Mouse (Mus musculus) intestine, embryonic 16.5 days (tissue): ENCODE results near the gene Gm49387. TPM values are rescaled to one million over a fixed set of nuclear protein-coding genes. Genes with fewer than 3 reads are reported as not detected.
A peak's percentile ranks its signal among the peaks of the same experiment; 100 is the strongest.

Experiments
- ATAC-seq: fragments of 200-750 bp; cut with Nextera tagmentation; 2 replicates; pipeline ENCODE4 v1.8.0; 2017; ENCODE audit warnings: moderate TSS enrichment, moderate library complexity
- H3K27ac ChIP-seq: fragments of 300-500 bp; sonication (generic); 2 replicates; pipeline ENCODE4 v1.5.1; 2014; ENCODE audit warnings: mild to moderate bottlenecking, low read length
- H3K27me3 ChIP-seq: fragments of 300-500 bp; sonication (generic); replicated peaks from 2 replicates; pipeline ENCODE4 v1.6.1; 2014; ENCODE audit warnings: low read length, control low read depth, mixed read lengths; ENCODE audit not compliant: control insufficient read depth, insufficient read depth
- H3K36me3 ChIP-seq: fragments of 300-500 bp; sonication (generic); 2 replicates; pipeline ENCODE4 v1.6.1; 2014; ENCODE audit warnings: low read length, control low read depth; ENCODE audit not compliant: control insufficient read depth, insufficient read depth
- H3K4me1 ChIP-seq: fragments of 300-500 bp; sonication (generic); 2 replicates; pipeline ENCODE4 v1.6.1; 2014; ENCODE audit warnings: low read length, control low read depth, mixed read lengths; ENCODE audit not compliant: control insufficient read depth, insufficient read depth
- H3K4me2 ChIP-seq: fragments of 300-500 bp; sonication (generic); 2 replicates; pipeline ENCODE4 v1.6.1; 2014; ENCODE audit warnings: low read depth, low read length, control low read depth
- H3K4me3 ChIP-seq: fragments of 300-500 bp; sonication (generic); 2 replicates; pipeline ENCODE4 v1.5.1; 2014; ENCODE audit warnings: mild to moderate bottlenecking, low read length
- H3K9ac ChIP-seq: fragments of 300-500 bp; sonication (generic); 2 replicates; pipeline ENCODE4 v1.6.1; 2014; ENCODE audit warnings: low read depth, low read length
- H3K9me3 ChIP-seq: fragments of 300-500 bp; sonication (generic); 2 replicates; pipeline ENCODE4 v1.6.1; 2016; ENCODE audit warnings: low read length, control low read depth; ENCODE audit not compliant: control insufficient read depth
- WGBS: fragments of 180-500 bp; shearing (Covaris S2); extraction: QIAGEN DNeasy Blood & Tissue Kit; methylation state at CpG from one replicate; pipeline ENCODE4 v1.1.7; 2014; 5-methylcytosine and 5-hydroxymethylcytosine counted together
- polyA plus RNA-seq: library from polyadenylated mRNA; unstranded; fragments of >200 nt; fragmentation: Nextera tagmentation; extraction: Ambion mirVana; gene quantifications from 2 replicates; pipeline ENCODE4 v1.2.1, GENCODE M21; 2015

Gm49387 gene
- polyA plus RNA-seq, 1 experiment from 2014 or later, result 4.3 TPM

DNA sequence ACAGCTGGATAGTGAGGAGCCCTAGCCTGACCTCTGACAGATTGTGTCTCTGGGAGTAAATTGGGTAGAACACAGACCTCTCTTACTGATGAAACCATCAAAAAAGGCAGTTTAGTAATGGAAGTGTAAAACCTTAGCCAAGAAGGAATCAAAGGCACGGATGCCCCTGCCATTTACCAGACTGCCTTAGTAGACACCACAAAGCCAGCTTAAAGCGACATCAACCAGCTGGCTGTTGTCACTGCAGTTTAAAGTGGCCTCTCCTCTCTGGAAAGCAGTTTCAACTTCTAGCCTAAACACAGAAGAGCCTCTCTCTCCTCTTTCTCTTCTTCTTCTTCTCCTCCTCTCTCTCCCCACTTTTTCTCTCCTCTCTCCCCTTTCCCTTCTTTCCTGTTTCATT, 119.4 kb downstream of the Gm49387 start:
- no peak for ATAC-seq
- Histone ChIP-seq H3K9ac (no peak overlapping the region), H3K36me3 (no peaks in the 10 kb centered on the region), H3K27ac (no peak overlapping the region), H3K4me1 (no peaks in the 10 kb centered on the region), H3K4me2 (no peak overlapping the region), H3K27me3 (no peaks in the 10 kb centered on the region), H3K4me3 (no peak overlapping the region), H3K9me3 (no peaks in the 10 kb centered on the region)
- WGBS, result 52% methylated on average over 2 of the region's 2 CpGs

- Histone ChIP-seq H3K9me3 (no peaks in the 10 kb centered on the region), H3K4me1 (no peaks in the 10 kb centered on the region), H3K9ac (peak overlapping the region; percentile 23; the same call in 1 of the 2 replicates), H3K4me2 (peak overlapping the region; percentile 44), H3K27ac (no peak overlapping the region), H3K4me3 (no peak overlapping the region), H3K36me3 (no peaks in the 10 kb centered on the region), H3K27me3 (no peaks in the 10 kb centered on the region)
- ATAC-seq, result peak; percentile 84
- WGBS, result 20% methylated on average over 3 of the region's 3 CpGs
Observed at GRCm38 (mm10) chr14:31519165-31519564, 121.5 kb downstream of the Gm49387 start.

- Histone ChIP-seq H3K36me3 (no peaks in the 10 kb centered on the region), H3K4me2 (no peak overlapping the region), H3K9me3 (no peaks in the 10 kb centered on the region), H3K4me3 (no peak overlapping the region), H3K27me3 (no peaks in the 10 kb centered on the region), H3K27ac (no peak overlapping the region), H3K4me1 (no peaks in the 10 kb centered on the region), H3K9ac (no peak overlapping the region)
- no peak for ATAC-seq
- 82% methylated on average over 2 of the region's 2 CpGs for WGBS
Observed at GRCm38 (mm10) chr14:31515895-31516294, 124.8 kb downstream of the Gm49387 start.

DNA sequence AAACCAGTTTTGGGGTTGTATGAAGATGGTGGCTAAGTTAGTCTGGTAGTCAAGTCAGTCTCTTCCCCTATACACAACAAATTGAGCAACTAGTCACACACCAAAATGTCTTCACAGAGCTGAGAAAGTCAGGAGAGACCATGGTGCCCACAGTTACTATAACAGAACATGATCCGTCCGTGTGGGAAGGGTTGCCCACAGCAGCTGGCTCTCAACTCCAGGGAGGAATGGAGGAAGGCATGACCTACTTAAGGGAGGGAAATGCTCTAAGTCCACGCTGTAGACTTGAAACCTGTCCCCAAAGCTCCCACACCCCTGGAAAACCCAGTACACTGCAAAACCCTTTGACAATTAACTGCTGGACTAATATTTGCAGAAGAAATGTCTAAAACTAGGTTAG, 130.4 kb downstream of the Gm49387 start:
- Histone ChIP-seq H3K27ac (no peak overlapping the region), H3K36me3 (peaks cover 11% of the 10 kb centered on the region), H3K27me3 (no peaks in the 10 kb centered on the region), H3K4me1 (no peaks in the 10 kb centered on the region), H3K4me3 (no peak overlapping the region), H3K9ac (no peak overlapping the region), H3K4me2 (no peak overlapping the region), H3K9me3 (no peaks in the 10 kb centered on the region)
- no peak for ATAC-seq
- whole genome bisulfite sequencing, result 83% methylated on average over 3 of the region's 3 CpGs

- WGBS, result 93% methylated on average over 2 of the region's 2 CpGs
- Histone ChIP-seq H3K36me3 (peaks cover 12% of the 10 kb centered on the region), H3K27ac (no peak overlapping the region), H3K9me3 (no peaks in the 10 kb centered on the region), H3K4me2 (no peak overlapping the region), H3K4me3 (no peak overlapping the region), H3K4me1 (no peaks in the 10 kb centered on the region), H3K27me3 (no peaks in the 10 kb centered on the region), H3K9ac (no peak overlapping the region)
- no peak for ATAC-seq
Observed at GRCm38 (mm10) chr14:31509911-31510310, 130.8 kb downstream of the Gm49387 start.

- 93% methylated on average over 6 of the region's 6 CpGs for WGBS
- no peak overlapping the region for H3K4me3 ChIP-seq
- no peak overlapping the region for H3K9ac ChIP-seq
- ATAC-seq, result no peak
- H3K27ac ChIP-seq, result no peak overlapping the region
- H3K4me1 ChIP-seq, result no peaks in the 10 kb centered on the region
- H3K36me3 ChIP-seq, result peaks cover 20% of the 10 kb centered on the region
- H3K9me3 ChIP-seq, result no peaks in the 10 kb centered on the region
- H3K4me2 ChIP-seq, result no peak overlapping the region
- no peaks in the 10 kb centered on the region for H3K27me3 ChIP-seq
Observed at GRCm38 (mm10) chr14:31506456-31506855, 134.2 kb downstream of the Gm49387 start.

DNA sequence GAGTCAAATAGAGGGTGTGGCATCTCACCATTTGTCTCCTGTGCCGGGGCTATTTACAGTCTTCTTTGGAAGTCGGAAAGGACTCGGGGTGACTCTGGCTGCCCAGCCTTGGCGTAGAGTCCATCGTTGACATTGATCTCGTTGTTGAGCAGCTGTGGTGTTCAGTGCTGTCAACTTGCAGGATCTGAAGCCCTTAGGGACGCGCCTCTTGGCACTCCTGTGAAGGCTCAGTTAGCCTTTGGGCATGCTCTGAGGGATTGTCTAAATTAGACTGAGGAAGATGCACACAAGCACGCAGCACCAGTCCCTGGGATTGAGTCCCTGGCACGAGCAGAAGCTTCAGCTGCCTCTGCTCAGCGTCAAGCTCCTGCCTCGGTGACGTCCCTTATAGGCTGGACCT, 137.3 kb downstream of the Gm49387 start:
- WGBS, result 88% methylated on average over 13 of the region's 13 CpGs

More for the DNA sequence above, 137.3 kb downstream of the Gm49387 start:
- H3K36me3 ChIP-seq, result peaks cover 17% of the 10 kb centered on the region
- ATAC-seq, result no peak
- H3K27ac ChIP-seq, result no peak overlapping the region
- no peak overlapping the region for H3K4me3 ChIP-seq
- H3K4me2 ChIP-seq, result no peak overlapping the region
- H3K9ac ChIP-seq, result no peak overlapping the region
- no peaks in the 10 kb centered on the region for H3K9me3 ChIP-seq
- no peaks in the 10 kb centered on the region for H3K27me3 ChIP-seq
- H3K4me1 ChIP-seq, result no peaks in the 10 kb centered on the region

Other genes with a start within 250 kb of the Gm49387 start
- 17.1 and 17.2 TPM in 2 replicates for gene Sh3bp5, start 204.8 kb downstream of the Gm49387 start, polyA plus RNA-seq
- gene Eaf1, start 146.5 kb downstream of the Gm49387 start, polyA plus RNA-seq, result 17.9 and 19.3 TPM in 2 replicates
- gene Mettl6, start 145.8 kb downstream of the Gm49387 start, polyA plus RNA-seq, result 44.6 TPM in 2 replicates
- 0.92 and 1.0 TPM in 2 replicates for gene Colq, start 49.5 kb downstream of the Gm49387 start, polyA plus RNA-seq
- 30.0 and 31.2 TPM in 2 replicates for gene Btd, start 150 bp upstream of the Gm49387 start, polyA plus RNA-seq
- gene Hacl1, start 408 bp upstream of the Gm49387 start, polyA plus RNA-seq, result 19.9 and 26.1 TPM in 2 replicates
- gene Ankrd28, start 189.8 kb upstream of the Gm49387 start, polyA plus RNA-seq, result 5.1 and 5.4 TPM in 2 replicates